Comparison of ENCODE assay signal across 23 mouse cellular contexts in genomic region chr1:83808432-83808831, GRCm38 (mm10).
DNase-seq lines count a peak whose midpoint lies in the region; ATAC-seq lines count a peak whose summit lies in the region.
"Had no signal": no experiment of that assay in that cellular context is flagged by ENCODE, and none has a peak within 500 bp of the region (broad histone marks: within the 10 kb centered on the region; RNA-seq: fewer than 3 reads in every experiment).

No protein-coding gene starts in this region.

- 72% methylated on average over 6 of the region's 6 CpGs for WGBS in embryonic facial prominence, embryonic 14.5 days
- 89% methylated on average over 6 of the region's 6 CpGs for WGBS in embryonic facial prominence, embryonic 10.5 days

- DNase-seq in adrenal gland, adult (ENCODE audit: inconsistent age in 2 of 2, low spot score in 1 of 2), result peak; percentile 31 to 84
- DNase-seq in adrenal gland, postnatal 4 days (ENCODE audit: low spot score in 2 of 2), result no peak
- DNase-seq in embryonic facial prominence, embryonic 14.5 days (ENCODE audit: low spot score), result peak; percentile 7
- DNase-seq in embryonic facial prominence, embryonic 10.5 days (ENCODE audit: low spot score), result no peak
- peak; percentile 26 for DNase-seq in adrenal gland, adult 8-10 months
- DNase-seq in adrenal gland, postnatal 14 days, result peak; percentile 24
- DNase-seq in urinary bladder, postnatal 25 days (ENCODE audit: low spot score), result no peak
- no peak for DNase-seq in frontal cortex, postnatal 14 days (ENCODE audit: low spot score in 2 of 2)
- DNase-seq: B cell, adult 2 months; cerebellum, adult 11-12 months; cerebellum, adult 2 months; cerebellum, adult 9-10 months; cerebellum, postnatal 10 days; cerebellum, postnatal 25 days; forebrain, postnatal 0 days had no signal

- no peaks in the 10 kb centered on the region for H3K27me3 ChIP-seq in embryonic facial prominence, embryonic 14.5 days (replicated peaks; ENCODE audit: control insufficient read depth, insufficient read depth, low read length)
- H3K27me3 ChIP-seq in embryonic facial prominence, embryonic 10.5 days (replicated peaks; ENCODE audit: low read depth, poor library complexity, severe bottlenecking), result no peaks in the 10 kb centered on the region
- H3K27me3 ChIP-seq: CH12.LX; embryonic facial prominence, embryonic 13.5 days; forebrain, embryonic 13.5 days; forebrain, embryonic 15.5 days had no signal

- H3K27ac ChIP-seq in embryonic facial prominence, embryonic 14.5 days (replicated peaks; ENCODE audit: low read depth, low read length), result no peak overlapping the region
- H3K27ac ChIP-seq in embryonic facial prominence, embryonic 10.5 days (replicated peaks), result no peak overlapping the region
- H3K27ac ChIP-seq: embryonic facial prominence, embryonic 13.5 days; forebrain, embryonic 13.5 days; forebrain, embryonic 15.5 days had no signal

- H3K4me2 ChIP-seq in embryonic facial prominence, embryonic 14.5 days (ENCODE audit: low read depth, low read length), result no peak overlapping the region
- H3K4me2 ChIP-seq: embryonic facial prominence, embryonic 13.5 days; forebrain, embryonic 13.5 days; forebrain, embryonic 15.5 days had no signal

- no peaks in the 10 kb centered on the region for H3K9me3 ChIP-seq in embryonic facial prominence, embryonic 14.5 days (ENCODE audit: control insufficient read depth, low read length)
- no peaks in the 10 kb centered on the region for H3K9me3 ChIP-seq in embryonic facial prominence, embryonic 10.5 days
- H3K9me3 ChIP-seq: embryonic facial prominence, embryonic 13.5 days; forebrain, embryonic 13.5 days; forebrain, embryonic 15.5 days had no signal

- no peaks in the 10 kb centered on the region for H3K4me1 ChIP-seq in embryonic facial prominence, embryonic 14.5 days (ENCODE audit: control insufficient read depth, insufficient read depth, low read length)
- no peaks in the 10 kb centered on the region for H3K4me1 ChIP-seq in embryonic facial prominence, embryonic 10.5 days
- H3K4me1 ChIP-seq: embryonic facial prominence, embryonic 13.5 days; forebrain, embryonic 13.5 days; forebrain, embryonic 15.5 days had no signal

- H3K9ac ChIP-seq in embryonic facial prominence, embryonic 14.5 days (ENCODE audit: low read depth, low read length), result no peak overlapping the region
- H3K9ac ChIP-seq: embryonic facial prominence, embryonic 13.5 days; forebrain, embryonic 13.5 days; forebrain, embryonic 15.5 days; forebrain, postnatal 0 days had no signal

- no peak for ATAC-seq in embryonic facial prominence, embryonic 14.5 days (ENCODE audit: low read depth)
- ATAC-seq: activated CD4-positive, CD25-positive, alpha-beta regulatory T cell, adult 4 months; CD4-positive, CD25-positive, alpha-beta regulatory T cell, adult 4 months; forebrain, embryonic 13.5 days; forebrain, embryonic 15.5 days; forebrain, postnatal 0 days; Patski had no signal

- no peak overlapping the region for H3K4me3 ChIP-seq in embryonic facial prominence, embryonic 14.5 days (ENCODE audit: low read depth, low read length)
- H3K4me3 ChIP-seq in embryonic facial prominence, embryonic 10.5 days, result no peak overlapping the region
- H3K4me3 ChIP-seq: embryonic facial prominence, embryonic 13.5 days; forebrain, embryonic 13.5 days; forebrain, embryonic 15.5 days had no signal

- H3K36me3 ChIP-seq in embryonic facial prominence, embryonic 14.5 days (ENCODE audit: control insufficient read depth, insufficient read depth, low read length), result no peaks in the 10 kb centered on the region
- no peaks in the 10 kb centered on the region for H3K36me3 ChIP-seq in embryonic facial prominence, embryonic 10.5 days (replicated peaks)
- H3K36me3 ChIP-seq: embryonic facial prominence, embryonic 13.5 days; forebrain, embryonic 15.5 days; G1E had no signal

Comparison
In these comparisons a context has a peak if more than half of its experiments do, and no peak if none do; other contexts are left out.
1. DNase-seq: peak in adrenal gland, adult (2 of 2), embryonic facial prominence, embryonic 14.5 days (single experiment), adrenal gland, adult 8-10 months (single experiment) and adrenal gland, postnatal 14 days (single experiment); none in adrenal gland, postnatal 4 days (0 of 2), embryonic facial prominence, embryonic 10.5 days (single experiment), urinary bladder, postnatal 25 days (single experiment) and frontal cortex, postnatal 14 days (0 of 2).